Mouse (Mus musculus): ENCODE results near the gene Rab31. TPM values are rescaled to one million over a fixed set of nuclear protein-coding genes. Genes with fewer than 3 reads are reported as not detected.

Gene Rab31
- polyA plus RNA-seq, 1 experiment: 60.7 TPM

GRCm38 (mm10) chr17:65680801-65681412 lies 91.6 kb downstream of the Rab31 start:
- Histone ChIP-seq H3K27me3 (ENCODE audit: control insufficient read depth, insufficient read depth, insufficient read length) (no peaks in the 10 kb centered on the region), H3K79me2 (ENCODE audit: control insufficient read depth, insufficient read depth) (no peaks in the 10 kb centered on the region), H3ac (ENCODE audit: control insufficient read depth, insufficient read length) (no peak overlapping the region), H3K36me3 (ENCODE audit: control insufficient read depth, insufficient read depth) (peaks cover 11% of the 10 kb centered on the region), H3K4me3 (no peak overlapping the region), H3K4me2 (ENCODE audit: low read depth) (no peak overlapping the region)
- no peak for TF ChIP-seq TCF3 (IDR thresholded peaks at IDR 0.05; ENCODE audit: insufficient read length, low read depth)
- TF ChIP-seq MYOD1 (IDR thresholded peaks at IDR 0.05; ENCODE audit: control insufficient read depth in 1 of 3, insufficient read length in 2 of 3, low read depth in 2 of 3): no peak
- no peak for TF ChIP-seq CEBPB (IDR thresholded peaks at IDR 0.05; ENCODE audit: insufficient read depth, poor library complexity, severe bottlenecking)
- TF ChIP-seq E2F4 (IDR thresholded peaks at IDR 0.05; ENCODE audit: insufficient read depth): no peak
- TF ChIP-seq POLR2AphosphoS2 (IDR thresholded peaks at IDR 0.05; ENCODE audit: insufficient read length, low read depth): no peak

- no peak overlapping the region for H3K4me3 ChIP-seq
- H3K4me2 ChIP-seq (ENCODE audit: low read depth): no peak overlapping the region
- no peak for TF ChIP-seq POLR2AphosphoS2 (IDR thresholded peaks at IDR 0.05; ENCODE audit: insufficient read length, low read depth)
- no peak for TF ChIP-seq CEBPB (IDR thresholded peaks at IDR 0.05; ENCODE audit: insufficient read depth, poor library complexity, severe bottlenecking)
- TF ChIP-seq SRF (IDR thresholded peaks at IDR 0.05; ENCODE audit: control insufficient read depth, insufficient read length, low read depth): no peak
- no peak for TF ChIP-seq MYOG (IDR thresholded peaks at IDR 0.05; ENCODE audit: control insufficient read depth in 1 of 3, insufficient read depth in 1 of 3, insufficient read length in 2 of 3, low read depth in 2 of 3)
- no peak for TF ChIP-seq TCF3 (IDR thresholded peaks at IDR 0.05; ENCODE audit: insufficient read length, low read depth)
- TF ChIP-seq TCF12 (IDR thresholded peaks at IDR 0.05; ENCODE audit: insufficient read depth, poor library complexity, severe bottlenecking): no peak
- no peak for TF ChIP-seq MAX (IDR thresholded peaks at IDR 0.05; ENCODE audit: low read depth)
- no peaks in the 10 kb centered on the region for H3K79me2 ChIP-seq (ENCODE audit: control insufficient read depth, insufficient read depth)
- no peak overlapping the region for H3ac ChIP-seq (ENCODE audit: control insufficient read depth, insufficient read length)
- no peaks in the 10 kb centered on the region for H3K27me3 ChIP-seq (ENCODE audit: control insufficient read depth, insufficient read depth, insufficient read length)
- peaks cover 19% of the 10 kb centered on the region for H3K36me3 ChIP-seq (ENCODE audit: control insufficient read depth, insufficient read depth)
Observed at GRCm38 (mm10) chr17:65679806-65680446, 92.6 kb downstream of the Rab31 start.

GRCm38 (mm10) chr17:65677742-65678141 lies 94.8 kb downstream of the Rab31 start:
- Histone ChIP-seq H3K36me3 (ENCODE audit: control insufficient read depth, insufficient read depth) (peaks cover 24% of the 10 kb centered on the region), H3ac (ENCODE audit: control insufficient read depth, insufficient read length) (no peak overlapping the region), H3K79me2 (ENCODE audit: control insufficient read depth, insufficient read depth) (no peaks in the 10 kb centered on the region), H3K27me3 (ENCODE audit: control insufficient read depth, insufficient read depth, insufficient read length) (no peaks in the 10 kb centered on the region), H3K4me3 (no peak overlapping the region), H3K4me2 (ENCODE audit: low read depth) (no peak overlapping the region)
- no peak for TF ChIP-seq TCF3 (IDR thresholded peaks at IDR 0.05; ENCODE audit: insufficient read length, low read depth)
- no peak for TF ChIP-seq POLR2A (IDR thresholded peaks at IDR 0.05; ENCODE audit: insufficient read length, low read depth)
- no peak for TF ChIP-seq MYOD1 (IDR thresholded peaks at IDR 0.05; ENCODE audit: control insufficient read depth in 1 of 3, insufficient read length in 2 of 3, low read depth in 2 of 3)
- TF ChIP-seq CEBPB (IDR thresholded peaks at IDR 0.05; ENCODE audit: insufficient read depth, poor library complexity, severe bottlenecking): no peak
- TF ChIP-seq REST (IDR thresholded peaks at IDR 0.05; ENCODE audit: insufficient read depth, insufficient read length): no peak
- TF ChIP-seq TCF12 (IDR thresholded peaks at IDR 0.05; ENCODE audit: insufficient read depth, poor library complexity, severe bottlenecking): no peak
- no peak for TF ChIP-seq SRF (IDR thresholded peaks at IDR 0.05; ENCODE audit: control insufficient read depth, insufficient read length, low read depth)
- TF ChIP-seq USF1 (IDR thresholded peaks at IDR 0.05; ENCODE audit: low read depth): no peak
- TF ChIP-seq MAX (IDR thresholded peaks at IDR 0.05; ENCODE audit: low read depth): no peak
- TF ChIP-seq E2F4 (IDR thresholded peaks at IDR 0.05; ENCODE audit: insufficient read depth): no peak
- no peak for TF ChIP-seq MYOG (IDR thresholded peaks at IDR 0.05; ENCODE audit: control insufficient read depth in 1 of 3, insufficient read depth in 1 of 3, insufficient read length in 2 of 3, low read depth in 2 of 3)
- no peak for TF ChIP-seq POLR2AphosphoS2 (IDR thresholded peaks at IDR 0.05; ENCODE audit: insufficient read length, low read depth)

GRCm38 (mm10) chr17:65676536-65676935 lies 96.0 kb downstream of the Rab31 start:
- no peak overlapping the region for H3K4me3 ChIP-seq
- H3K36me3 ChIP-seq (ENCODE audit: control insufficient read depth, insufficient read depth): peaks cover 24% of the 10 kb centered on the region
- no peaks in the 10 kb centered on the region for H3K79me2 ChIP-seq (ENCODE audit: control insufficient read depth, insufficient read depth)
- no peak overlapping the region for H3ac ChIP-seq (ENCODE audit: control insufficient read depth, insufficient read length)
- no peaks in the 10 kb centered on the region for H3K27me3 ChIP-seq (ENCODE audit: control insufficient read depth, insufficient read depth, insufficient read length)
- no peak overlapping the region for H3K4me2 ChIP-seq (ENCODE audit: low read depth)
- no peak for TF ChIP-seq REST (IDR thresholded peaks at IDR 0.05; ENCODE audit: insufficient read depth, insufficient read length)
- TF ChIP-seq CEBPB (IDR thresholded peaks at IDR 0.05; ENCODE audit: insufficient read depth, poor library complexity, severe bottlenecking): no peak
- no peak for TF ChIP-seq MYOD1 (IDR thresholded peaks at IDR 0.05; ENCODE audit: control insufficient read depth in 1 of 3, insufficient read length in 2 of 3, low read depth in 2 of 3)
- TF ChIP-seq TCF3 (IDR thresholded peaks at IDR 0.05; ENCODE audit: insufficient read length, low read depth): no peak
- no peak for TF ChIP-seq POLR2A (IDR thresholded peaks at IDR 0.05; ENCODE audit: insufficient read length, low read depth)
- TF ChIP-seq POLR2AphosphoS2 (IDR thresholded peaks at IDR 0.05; ENCODE audit: insufficient read length, low read depth): no peak
- no peak for TF ChIP-seq USF1 (IDR thresholded peaks at IDR 0.05; ENCODE audit: low read depth)
- TF ChIP-seq MAX (IDR thresholded peaks at IDR 0.05; ENCODE audit: low read depth): no peak
- no peak for TF ChIP-seq E2F4 (IDR thresholded peaks at IDR 0.05; ENCODE audit: insufficient read depth)
- TF ChIP-seq SRF (IDR thresholded peaks at IDR 0.05; ENCODE audit: control insufficient read depth, insufficient read length, low read depth): no peak
- no peak for TF ChIP-seq TCF12 (IDR thresholded peaks at IDR 0.05; ENCODE audit: insufficient read depth, poor library complexity, severe bottlenecking)
- TF ChIP-seq MYOG (IDR thresholded peaks at IDR 0.05; ENCODE audit: control insufficient read depth in 1 of 3, insufficient read depth in 1 of 3, insufficient read length in 2 of 3, low read depth in 2 of 3): no peak

Measured in myocyte (in vitro differentiated cells).